In the genomic region with DNA sequence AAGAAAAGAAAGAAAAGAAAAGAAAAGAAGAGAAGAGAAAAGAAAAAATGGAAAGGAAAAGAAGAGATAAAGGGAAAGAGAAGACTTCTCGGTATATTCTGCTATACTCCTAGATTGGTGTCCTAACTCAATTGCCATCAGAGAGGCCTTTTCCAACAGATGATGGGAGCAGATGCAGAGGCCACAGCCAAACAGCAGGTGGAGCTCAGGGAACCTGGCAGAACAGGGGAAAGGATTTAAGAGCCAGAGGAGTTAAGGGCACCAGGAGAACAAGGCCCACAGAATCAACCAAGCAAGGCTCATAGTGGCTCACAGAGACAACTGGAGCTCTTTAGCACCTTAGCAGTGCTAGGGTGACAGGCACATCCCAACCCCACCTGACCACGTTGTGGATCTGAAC, we compare ENCODE assay signal across 10 mouse cellular contexts.
DNase-seq lines count a peak whose midpoint lies in the region; ATAC-seq and TF ChIP-seq lines count a peak whose summit lies in the region.
"Had no signal": no experiment of that assay in that cellular context is flagged by ENCODE, and none has a peak within 500 bp of the region (broad histone marks: within the 10 kb centered on the region; RNA-seq: fewer than 3 reads in every experiment).

No protein-coding gene starts in this region.

- no peak overlapping the region for H3K4me3 ChIP-seq in forebrain, embryonic 12.5 days (replicated peaks)
- no peak overlapping the region for H3K4me3 ChIP-seq in forebrain, embryonic 16.5 days (replicated peaks; ENCODE audit: low read length)
- H3K4me3 ChIP-seq in lung, adult 2 months (replicated peaks; ENCODE audit: extremely low read depth, low read depth, low read length): no peak overlapping the region
- H3K4me3 ChIP-seq: embryonic facial prominence, embryonic 15.5 days; limb, embryonic 12.5 days had no signal

- H3K4me2 ChIP-seq in forebrain, embryonic 12.5 days: no peak overlapping the region
- no peak overlapping the region for H3K4me2 ChIP-seq in forebrain, embryonic 16.5 days (ENCODE audit: low read length)
- H3K4me2 ChIP-seq: embryonic facial prominence, embryonic 15.5 days; limb, embryonic 12.5 days had no signal

- TF ChIP-seq CTCF in lung, adult 2 months (IDR thresholded peaks at IDR 0.05; ENCODE audit: insufficient read depth, low read length): peak; percentile 35; the same call in 1 of the 2 replicates

- H3K9me3 ChIP-seq in forebrain, embryonic 12.5 days: no peaks in the 10 kb centered on the region
- no peaks in the 10 kb centered on the region for H3K9me3 ChIP-seq in forebrain, embryonic 16.5 days (ENCODE audit: control insufficient read depth, low read length)
- H3K9me3 ChIP-seq: embryonic facial prominence, embryonic 15.5 days; limb, embryonic 12.5 days had no signal

- no peaks in the 10 kb centered on the region for H3K27me3 ChIP-seq in forebrain, embryonic 12.5 days
- H3K27me3 ChIP-seq in forebrain, embryonic 16.5 days (replicated peaks; ENCODE audit: control insufficient read depth, insufficient read depth, low read length): no peaks in the 10 kb centered on the region
- H3K27me3 ChIP-seq: embryonic facial prominence, embryonic 15.5 days; limb, embryonic 12.5 days had no signal

- WGBS in forebrain, embryonic 12.5 days: 65% methylated on average over 2 of the region's 2 CpGs
- 67% methylated on average over 2 of the region's 2 CpGs for WGBS in forebrain, embryonic 16.5 days
- WGBS in lung, adult 2 months: 57% methylated on average over 2 of the region's 2 CpGs

- no peaks in the 10 kb centered on the region for H3K36me3 ChIP-seq in forebrain, embryonic 12.5 days (replicated peaks)
- no peaks in the 10 kb centered on the region for H3K36me3 ChIP-seq in forebrain, embryonic 16.5 days (ENCODE audit: control insufficient read depth, insufficient read depth)
- H3K36me3 ChIP-seq: embryonic facial prominence, embryonic 15.5 days; limb, embryonic 12.5 days had no signal

- no peak for TF ChIP-seq POLR2A in lung, adult 2 months (IDR thresholded peaks at IDR 0.05; ENCODE audit: borderline replicate concordance, extremely low read depth, low read depth, low read length)

- no peak overlapping the region for H3K9ac ChIP-seq in forebrain, embryonic 12.5 days
- H3K9ac ChIP-seq in forebrain, embryonic 16.5 days (replicated peaks; ENCODE audit: low read depth, low read length): no peak overlapping the region
- H3K9ac ChIP-seq: embryonic facial prominence, embryonic 15.5 days; limb, embryonic 12.5 days had no signal

- H3K27ac ChIP-seq in forebrain, embryonic 12.5 days: no peak overlapping the region
- H3K27ac ChIP-seq in forebrain, embryonic 16.5 days (ENCODE audit: low read length): no peak overlapping the region
- H3K27ac ChIP-seq: embryonic facial prominence, embryonic 15.5 days; limb, embryonic 12.5 days had no signal

- DNase-seq in lung, adult 2 months: no peak
- no peak for DNase-seq in lung, postnatal 25 days (ENCODE audit: low spot score)
- DNase-seq in embryo, embryonic 10 days (ENCODE audit: low spot score): peak; percentile 55
- no peak for DNase-seq in MN1 (ENCODE audit: low spot score)
- DNase-seq in urinary bladder, postnatal 4 days (ENCODE audit: low spot score in 2 of 2): no peak

- no peaks in the 10 kb centered on the region for H3K4me1 ChIP-seq in forebrain, embryonic 12.5 days
- H3K4me1 ChIP-seq in forebrain, embryonic 16.5 days (replicated peaks; ENCODE audit: control insufficient read depth, insufficient read depth, low read length): no peaks in the 10 kb centered on the region
- no peaks in the 10 kb centered on the region for H3K4me1 ChIP-seq in lung, adult 2 months (ENCODE audit: control insufficient read depth, insufficient read depth, low read length)
- H3K4me1 ChIP-seq: embryonic facial prominence, embryonic 15.5 days; limb, embryonic 12.5 days had no signal

- ATAC-seq in forebrain, embryonic 12.5 days (ENCODE audit: low FRiP score): 0 out of 2 replicates have a peak, but pooled peaks have one; percentile 30
- ATAC-seq in forebrain, embryonic 16.5 days: no peak
- ATAC-seq in megakaryocyte progenitor cell, adult 5-6 weeks (replicated peaks; ENCODE audit: poor library complexity): peak; percentile 50; the same call in 1 of the 2 replicates
